Mouse (Mus musculus) small intestine, adult 2 months (tissue): ENCODE data around the gene Ggps1.

ENCODE experiments used
- CTCF ChIP-seq: fragments of 200-500 bp; IDR thresholded peaks from 2 replicates; pipeline ENCODE4 v1.5.1; 2012; ENCODE audit warnings: low read depth, mild to moderate bottlenecking, control low read depth, inconsistent platforms, low read length, moderate library complexity, mixed read lengths; ENCODE audit not compliant: insufficient replicate concordance, insufficient read length; ENCODE audit errors: extremely low read depth
- POLR2A ChIP-seq: fragments of 200-500 bp; IDR thresholded peaks from 2 replicates; pipeline ENCODE4 v1.6.1; 2012; ENCODE audit warnings: low read depth, mild to moderate bottlenecking, control low read depth, inconsistent platforms, low read length, moderate library complexity

DNA sequence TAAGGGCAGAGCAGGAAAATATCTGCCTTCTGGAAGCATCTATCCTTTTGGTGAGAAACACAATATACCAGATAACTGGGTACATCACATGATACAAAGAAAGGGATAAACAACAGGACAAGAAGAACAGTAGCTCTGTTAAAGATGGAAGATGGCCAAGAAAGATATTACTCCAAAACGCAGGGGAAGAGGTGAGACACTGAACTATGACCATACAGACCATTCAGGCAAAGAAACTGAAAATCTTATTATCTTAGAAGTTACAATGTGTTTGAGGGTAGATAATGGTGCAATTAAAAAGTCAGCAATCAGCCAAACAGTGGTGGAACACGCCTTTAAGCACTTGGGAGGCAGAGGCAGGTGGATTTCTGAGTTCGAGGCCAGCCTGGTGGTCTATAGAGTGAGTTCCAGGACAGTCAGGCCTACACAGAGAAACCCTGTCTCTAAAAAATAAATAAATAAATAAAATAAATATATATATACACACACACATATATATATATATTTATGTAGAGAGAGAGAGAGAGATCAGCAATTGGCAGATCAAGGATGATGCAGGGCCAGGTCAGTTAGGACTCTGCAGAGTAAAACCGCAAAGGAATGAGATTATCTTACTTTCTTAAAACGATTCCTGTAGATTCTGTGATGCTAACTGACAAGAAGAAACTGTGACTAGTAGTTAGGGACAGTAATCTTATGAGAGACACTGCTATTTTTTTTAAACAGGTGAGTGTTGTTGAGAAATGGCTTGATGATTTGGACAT is 29.8 kb downstream of the Ggps1 start:
- no peak for TF ChIP-seq CTCF
- no peak for TF ChIP-seq POLR2A
